Mouse (Mus musculus): ENCODE measurements around the gene Prr15l. TPM values are rescaled to one million over a fixed set of nuclear protein-coding genes. Genes with fewer than 3 reads are reported as not detected.

Prr15l gene
- polyA plus RNA-seq, 1 experiment from 2014 or later = not detected

GRCm38 (mm10) chr11:96956009-96956724 is 28.3 kb downstream of the Prr15l start:
- Histone ChIP-seq H3K27ac (replicated peaks) (no peak overlapping the region), H3K9ac (replicated peaks) (no peak overlapping the region), H3K4me3 (no peak overlapping the region), H3K36me3 (peaks cover 72% of the 10 kb centered on the region), H3K9me3 (no peaks in the 10 kb centered on the region), H3K27me3 (no peaks in the 10 kb centered on the region), H3K4me2 (replicated peaks) (no peak overlapping the region), H3K4me1 (no peaks in the 10 kb centered on the region)
- 63% methylated on average over 20 of the region's 20 CpGs for WGBS
- ATAC-seq (replicated peaks) = no peak

GRCm38 (mm10) chr11:96957061-96957805 is 29.3 kb downstream of the Prr15l start:
- Histone ChIP-seq H3K4me3 (no peak overlapping the region), H3K27ac (replicated peaks) (no peak overlapping the region), H3K9me3 (no peaks in the 10 kb centered on the region), H3K36me3 (peaks cover 74% of the 10 kb centered on the region), H3K4me2 (replicated peaks) (no peak overlapping the region), H3K27me3 (no peaks in the 10 kb centered on the region), H3K4me1 (no peaks in the 10 kb centered on the region), H3K9ac (replicated peaks) (no peak overlapping the region)
- ATAC-seq (replicated peaks) = no peak
- 93% methylated on average over 10 of the region's 10 CpGs for WGBS

GRCm38 (mm10) chr11:96963580-96963979 is 35.7 kb downstream of the Prr15l start:
- H3K4me3 ChIP-seq = no peak overlapping the region
- H3K27me3 ChIP-seq = no peaks in the 10 kb centered on the region
- H3K27ac ChIP-seq (replicated peaks) = no peak overlapping the region
- ATAC-seq (replicated peaks) = 0 out of 2 replicates have a peak, but pooled peaks have one; percentile 41
- no peaks in the 10 kb centered on the region for H3K9me3 ChIP-seq
- H3K4me2 ChIP-seq (replicated peaks) = no peak overlapping the region
- WGBS = 15% methylated on average over 8 of the region's 8 CpGs
- H3K4me1 ChIP-seq = no peaks in the 10 kb centered on the region
- H3K36me3 ChIP-seq = peaks cover 37% of the 10 kb centered on the region
- H3K9ac ChIP-seq (replicated peaks) = no peak overlapping the region

- no peak overlapping the region for H3K4me3 ChIP-seq
- WGBS = 93% methylated on average over 3 of the region's 3 CpGs
- peaks cover 15% of the 10 kb centered on the region for H3K36me3 ChIP-seq
- H3K4me2 ChIP-seq (replicated peaks) = no peak overlapping the region
- no peak overlapping the region for H3K27ac ChIP-seq (replicated peaks)
- ATAC-seq (replicated peaks) = no peak
- no peaks in the 10 kb centered on the region for H3K9me3 ChIP-seq
- H3K4me1 ChIP-seq = no peaks in the 10 kb centered on the region
- H3K9ac ChIP-seq (replicated peaks) = no peak overlapping the region
- no peaks in the 10 kb centered on the region for H3K27me3 ChIP-seq
Measured at GRCm38 (mm10) chr11:96966172-96966571, 38.3 kb downstream of the Prr15l start.

- no peaks in the 10 kb centered on the region for H3K27me3 ChIP-seq
- no peak overlapping the region for H3K9ac ChIP-seq (replicated peaks)
- no peaks in the 10 kb centered on the region; the same call in 1 of the 2 replicates for H3K4me1 ChIP-seq
- no peaks in the 10 kb centered on the region for H3K9me3 ChIP-seq
- H3K4me2 ChIP-seq (replicated peaks) = no peak overlapping the region
- H3K36me3 ChIP-seq = peaks cover 6% of the 10 kb centered on the region; the same call in 1 of the 2 replicates
- no peak overlapping the region for H3K4me3 ChIP-seq
- no peak overlapping the region for H3K27ac ChIP-seq (replicated peaks)
- ATAC-seq (replicated peaks) = no peak
- WGBS = 93% methylated on average over 13 of the region's 13 CpGs
Measured at GRCm38 (mm10) chr11:96966914-96967543, 39.1 kb downstream of the Prr15l start.

- ATAC-seq (replicated peaks) = no peak
- no peaks in the 10 kb centered on the region for H3K9me3 ChIP-seq
- peaks cover 5% of the 10 kb centered on the region for H3K4me1 ChIP-seq
- H3K4me2 ChIP-seq (replicated peaks) = no peak overlapping the region
- 87% methylated on average over 11 of the region's 11 CpGs for WGBS
- no peak overlapping the region for H3K9ac ChIP-seq (replicated peaks)
- no peaks in the 10 kb centered on the region for H3K27me3 ChIP-seq
- no peak overlapping the region for H3K27ac ChIP-seq (replicated peaks)
- H3K36me3 ChIP-seq = no peaks in the 10 kb centered on the region; the same call in 1 of the 2 replicates
- H3K4me3 ChIP-seq = no peak overlapping the region
Measured at GRCm38 (mm10) chr11:96967544-96968269, 39.8 kb downstream of the Prr15l start.

- Histone ChIP-seq H3K4me1 (peaks cover 11% of the 10 kb centered on the region), H3K36me3 (no peaks in the 10 kb centered on the region), H3K27me3 (no peaks in the 10 kb centered on the region), H3K4me3 (no peak overlapping the region), H3K9me3 (no peaks in the 10 kb centered on the region), H3K9ac (replicated peaks) (no peak overlapping the region), H3K27ac (replicated peaks) (no peak overlapping the region), H3K4me2 (replicated peaks) (no peak overlapping the region)
- 72% methylated on average over 6 of the region's 6 CpGs for WGBS
- ATAC-seq (replicated peaks) = no peak
Measured at GRCm38 (mm10) chr11:96968476-96968875, 40.6 kb downstream of the Prr15l start.

GRCm38 (mm10) chr11:96969280-96969722 is 41.4 kb downstream of the Prr15l start:
- H3K27me3 ChIP-seq = no peaks in the 10 kb centered on the region
- no peak overlapping the region for H3K4me2 ChIP-seq (replicated peaks)
- no peaks in the 10 kb centered on the region for H3K36me3 ChIP-seq
- 54% methylated on average over 5 of the region's 5 CpGs for WGBS
- H3K9ac ChIP-seq (replicated peaks) = no peak overlapping the region
- H3K4me3 ChIP-seq = no peak overlapping the region
- peaks cover 13% of the 10 kb centered on the region for H3K4me1 ChIP-seq
- ATAC-seq (replicated peaks) = no peak
- no peaks in the 10 kb centered on the region for H3K9me3 ChIP-seq
- H3K27ac ChIP-seq (replicated peaks) = no peak overlapping the region

- Histone ChIP-seq H3K27ac (replicated peaks) (no peak overlapping the region), H3K4me2 (replicated peaks) (no peak overlapping the region), H3K27me3 (no peaks in the 10 kb centered on the region), H3K9me3 (no peaks in the 10 kb centered on the region), H3K36me3 (no peaks in the 10 kb centered on the region), H3K4me3 (no peak overlapping the region), H3K4me1 (peaks cover 13% of the 10 kb centered on the region), H3K9ac (replicated peaks) (no peak overlapping the region)
- 76% methylated on average over 1 of the region's 1 CpGs for WGBS
- no peak for ATAC-seq (replicated peaks)
Measured at GRCm38 (mm10) chr11:96969746-96970145, 41.8 kb downstream of the Prr15l start.

- no peak overlapping the region for H3K27ac ChIP-seq (replicated peaks)
- no peak for ATAC-seq (replicated peaks)
- H3K27me3 ChIP-seq = no peaks in the 10 kb centered on the region
- peaks cover 16% of the 10 kb centered on the region for H3K4me1 ChIP-seq
- no peak overlapping the region for H3K9ac ChIP-seq (replicated peaks)
- 87% methylated on average over 3 of the region's 3 CpGs for WGBS
- no peak overlapping the region for H3K4me3 ChIP-seq
- H3K9me3 ChIP-seq = no peaks in the 10 kb centered on the region
- no peak overlapping the region for H3K4me2 ChIP-seq (replicated peaks)
- no peaks in the 10 kb centered on the region for H3K36me3 ChIP-seq
Measured at GRCm38 (mm10) chr11:96970341-96970740, 42.4 kb downstream of the Prr15l start.

GRCm38 (mm10) chr11:96972906-96973305 is 45.0 kb downstream of the Prr15l start:
- no peaks in the 10 kb centered on the region for H3K36me3 ChIP-seq
- no peaks in the 10 kb centered on the region for H3K27me3 ChIP-seq
- peaks cover 30% of the 10 kb centered on the region for H3K4me1 ChIP-seq
- ATAC-seq (replicated peaks) = no peak
- H3K4me3 ChIP-seq = no peak overlapping the region
- 78% methylated on average over 5 of the region's 5 CpGs for WGBS
- H3K4me2 ChIP-seq (replicated peaks) = no peak overlapping the region
- H3K9me3 ChIP-seq = no peaks in the 10 kb centered on the region
- H3K9ac ChIP-seq (replicated peaks) = no peak overlapping the region
- no peak overlapping the region for H3K27ac ChIP-seq (replicated peaks)
